Mouse (Mus musculus) urinary bladder, adult 2 months (tissue): Measurements from ENCODE around the gene Apob. TPM values are rescaled to one million over a fixed set of nuclear protein-coding genes. Genes with fewer than 3 reads are reported as not detected.

Experiments used
- DNase-seq: peaks from one replicate; pipeline ENCODE4 v3.0.0; 2022; ENCODE audit warnings: low spot score
- polyA plus RNA-seq: library from polyadenylated mRNA; depleted of rRNA; stranded (reverse); fragments of >200 nt; gene quantifications from 2 replicates; pipeline ENCODE4 v1.2.3, GENCODE M21; 2012; rRNA removed

Apob gene
- polyA plus RNA-seq, 1 experiment = 0.01 TPM

- DNase-seq = no peak
Observed at GRCm38 (mm10) chr12:8038081-8038730, 60.8 kb downstream of the Apob start.

DNA sequence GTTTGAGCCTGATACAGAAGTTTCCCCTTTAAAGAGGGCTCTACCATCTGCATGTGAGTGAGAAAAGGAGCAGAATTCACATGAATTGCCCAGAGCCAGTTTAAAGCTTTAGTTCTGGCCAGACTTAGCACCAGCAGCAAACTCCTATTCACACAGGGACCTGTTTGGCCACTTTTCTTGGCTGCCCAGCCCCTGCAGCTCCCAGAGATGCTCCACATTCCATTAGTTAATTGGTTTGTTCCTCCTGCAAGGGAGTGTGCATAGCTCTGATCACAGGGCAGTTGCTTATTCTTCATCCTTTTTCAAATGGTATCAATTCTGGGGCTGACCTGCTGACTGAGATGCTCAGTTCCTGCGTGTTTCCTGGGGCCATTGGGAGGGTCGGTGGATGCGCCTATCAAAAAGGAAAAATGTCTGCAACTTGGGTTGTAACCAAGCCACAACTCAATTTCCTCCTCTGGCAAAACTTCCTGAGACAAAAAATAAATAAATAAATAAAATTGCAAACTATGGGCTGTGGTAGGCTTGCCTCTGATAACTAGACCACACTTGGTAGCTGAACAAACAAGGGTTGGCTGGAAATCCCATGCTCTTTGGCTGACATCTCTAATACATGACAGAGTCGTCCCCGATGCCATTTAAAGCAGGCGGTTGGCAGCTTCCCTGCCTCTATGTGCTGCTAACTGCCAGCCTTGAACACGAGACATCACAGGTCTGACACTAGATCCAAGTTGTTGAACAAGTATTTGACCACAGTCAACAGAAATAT lies 65.4 kb downstream of the Apob start:
- no peak for DNase-seq

- DNase-seq = no peak
Observed at GRCm38 (mm10) chr12:8047046-8047445, 69.6 kb downstream of the Apob start.

DNA sequence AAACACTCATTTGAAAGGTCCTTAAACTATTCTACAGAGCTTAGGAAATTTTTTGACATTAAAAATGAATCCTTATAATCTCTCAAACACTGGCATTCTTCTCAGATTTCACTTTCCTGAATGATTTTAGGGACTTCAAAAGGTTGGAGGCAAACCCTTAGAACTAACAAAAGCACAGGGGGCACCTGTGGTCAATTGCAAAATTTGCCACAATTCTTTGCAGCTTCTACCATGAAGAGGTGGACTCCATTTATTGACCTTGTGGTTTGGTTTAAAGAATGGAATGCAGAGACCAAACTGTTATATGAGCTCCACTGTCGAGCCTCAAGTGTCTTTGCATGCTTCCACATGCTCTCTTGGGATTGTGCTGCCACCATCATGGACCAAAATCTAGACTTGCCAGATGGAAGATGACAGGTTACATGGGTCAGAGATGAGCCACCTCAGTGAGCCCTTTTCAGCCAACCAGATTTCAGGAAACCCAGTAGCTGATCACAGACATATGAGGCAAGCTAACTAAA lies 70.4 kb downstream of the Apob start:
- DNase-seq = no peak

DNA sequence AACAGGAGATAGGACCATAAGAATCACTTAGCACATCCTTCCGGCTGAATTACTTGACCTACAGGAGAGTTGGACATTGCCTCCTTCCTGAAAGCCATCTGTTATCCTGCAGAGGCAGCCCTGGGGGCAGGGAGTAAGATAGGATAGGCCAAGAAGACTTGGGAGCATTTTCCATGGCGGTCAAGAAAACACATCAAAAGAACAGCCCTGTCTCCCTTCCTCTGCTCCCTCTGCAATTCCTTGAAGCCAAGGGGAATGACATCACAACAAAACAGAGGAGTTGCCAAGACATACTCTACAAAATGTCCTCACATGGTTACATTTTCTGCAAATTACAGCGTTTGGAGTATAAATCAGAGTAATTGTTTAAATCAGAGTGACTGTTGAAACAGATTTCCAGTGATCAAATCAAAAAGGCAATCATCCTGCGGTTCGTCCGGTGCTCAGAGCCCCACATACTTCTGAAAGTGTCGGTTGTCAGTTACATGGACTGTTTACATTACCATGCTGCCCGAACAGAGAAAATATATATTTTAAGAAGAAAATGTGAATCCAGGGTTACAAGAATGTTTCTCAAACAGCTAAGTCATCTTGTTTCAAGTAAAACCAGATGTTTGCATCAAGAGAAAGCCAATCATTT lies 78.7 kb downstream of the Apob start:
- no peak for DNase-seq

DNA sequence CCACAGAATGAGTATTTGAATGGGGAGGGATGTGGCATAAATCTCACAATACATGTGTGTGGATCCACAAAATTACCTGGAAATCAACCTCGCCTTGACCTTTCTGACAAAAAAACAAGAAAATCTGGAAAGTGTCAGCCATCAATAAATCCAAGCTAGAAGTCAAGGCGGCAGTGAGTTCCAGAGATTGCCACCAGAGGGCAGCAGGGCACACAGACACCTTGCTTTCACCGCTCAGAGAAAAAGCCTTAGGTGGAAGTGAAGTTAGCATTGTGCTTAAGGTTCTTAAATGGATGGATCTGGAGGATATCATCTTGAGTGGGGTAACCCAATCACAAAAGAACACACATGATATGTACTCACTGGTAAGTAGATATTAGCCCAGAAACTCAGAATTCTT lies 82.1 kb downstream of the Apob start:
- peak; percentile 45 for DNase-seq

- no peak for DNase-seq
Observed at GRCm38 (mm10) chr12:8063363-8064065, 86.1 kb downstream of the Apob start.

Other genes starting within 250 kb of the Apob start
- 39.6 and 43.4 TPM in 2 replicates for gene Ldah, start 230.5 kb downstream of the Apob start, polyA plus RNA-seq